Mouse (Mus musculus) ES-E14 (cell line): ENCODE measurements around the gene Myo1h. TPM values are rescaled to one million over a fixed set of nuclear protein-coding genes. Genes with fewer than 3 reads are reported as not detected.

ENCODE experiments used
- DNase-seq: peaks from one replicate; pipeline ENCODE4 v3.0.0-alpha.2; 2013; ENCODE audit warnings: low read depth, low spot score
- H3K27ac ChIP-seq: 2 replicates; pipeline ENCODE4 v1.5.1; 2012; ENCODE audit warnings: low read depth, mild to moderate bottlenecking, low read length, moderate library complexity, mixed read lengths; ENCODE audit not compliant: poor library complexity, insufficient read depth, severe bottlenecking
- H3K36me3 ChIP-seq: 2 replicates; pipeline ENCODE4 v1.6.1; 2012; ENCODE audit warnings: mild to moderate bottlenecking, low read length, moderate library complexity, mixed read lengths; ENCODE audit not compliant: control insufficient read depth, poor library complexity, insufficient read depth, severe bottlenecking
- H3K4me1 ChIP-seq, 2 experiments: fragments of 150-350 bp in 1 of 2; sonication (generic) in 1 of 2; 2 replicates each; pipeline ENCODE4 v1.6.1; 2012; ENCODE audit warnings: low read length in 2 of 2, mild to moderate bottlenecking in 1 of 2, mixed read lengths in 1 of 2; ENCODE audit not compliant: control insufficient read depth in 2 of 2, insufficient read depth in 2 of 2, poor library complexity in 1 of 2
- H3K4me3 ChIP-seq, 2 experiments: fragments of 150-350 bp in 1 of 2; sonication (generic) in 1 of 2; 2 replicates each; pipeline ENCODE4 v1.5.1; 2012; ENCODE audit warnings: low read length in 2 of 2, low read depth in 1 of 2, mild to moderate bottlenecking in 1 of 2, mixed read lengths in 1 of 2; ENCODE audit not compliant: insufficient read depth in 1 of 2, poor library complexity in 1 of 2, severe bottlenecking in 1 of 2
- H3K9ac ChIP-seq: 2 replicates; pipeline ENCODE4 v1.6.1; 2012; ENCODE audit warnings: low read depth, mild to moderate bottlenecking, low read length, mixed read lengths; ENCODE audit not compliant: poor library complexity, insufficient read depth, severe bottlenecking
- H3K9me3 ChIP-seq: fragments of 150-350 bp; sonication (generic); 2 replicates; pipeline ENCODE4 v1.6.1; 2012; ENCODE audit warnings: low read depth, mild to moderate bottlenecking, low read length; ENCODE audit not compliant: control insufficient read depth, insufficient read depth
- CHD2 ChIP-seq: IDR thresholded peaks from 2 replicates; pipeline ENCODE4 v1.6.1; 2014; ENCODE audit warnings: mild to moderate bottlenecking, low read depth, low read length, inconsistent platforms
- HCFC1 ChIP-seq: IDR thresholded peaks from 2 replicates; pipeline ENCODE4 v1.6.1; 2012; ENCODE audit warnings: low read length, inconsistent platforms, borderline replicate concordance; ENCODE audit not compliant: insufficient read depth
- MAFK ChIP-seq: IDR thresholded peaks from 2 replicates; pipeline ENCODE4 v1.6.1; 2014; ENCODE audit warnings: mild to moderate bottlenecking, low read depth, low read length, inconsistent platforms; ENCODE audit not compliant: insufficient read depth
- ZC3H11A ChIP-seq: IDR thresholded peaks from 2 replicates; pipeline ENCODE4 v1.6.1; 2012; ENCODE audit warnings: low read depth, mild to moderate bottlenecking, inconsistent platforms, low read length, borderline replicate concordance
- ZNF384 ChIP-seq: IDR thresholded peaks from 2 replicates; pipeline ENCODE4 v1.6.1; 2012; ENCODE audit warnings: low read depth, low read length, inconsistent platforms
- in situ Hi-C, 2 experiments: fragments of 600-800 bp; cut with MboI; formaldehyde crosslinking; loops; one replicate each; pipeline ENCODE4 v1.15.1; 2025; ENCODE audit warnings: low sequenced_read_pairs in 2 of 2, inconsistent platforms in 1 of 2; ENCODE audit not compliant: unreplicated experiment in 2 of 2
- total RNA-seq: library from RNA; depleted of rRNA; stranded (reverse); fragments of 300-350 nt; gene quantifications from 2 replicates; pipeline ENCODE4 v1.2.3, GENCODE M21; 2012; rRNA removed

Gene Myo1h
- total RNA-seq, 1 experiment: 5.6 TPM

DNA sequence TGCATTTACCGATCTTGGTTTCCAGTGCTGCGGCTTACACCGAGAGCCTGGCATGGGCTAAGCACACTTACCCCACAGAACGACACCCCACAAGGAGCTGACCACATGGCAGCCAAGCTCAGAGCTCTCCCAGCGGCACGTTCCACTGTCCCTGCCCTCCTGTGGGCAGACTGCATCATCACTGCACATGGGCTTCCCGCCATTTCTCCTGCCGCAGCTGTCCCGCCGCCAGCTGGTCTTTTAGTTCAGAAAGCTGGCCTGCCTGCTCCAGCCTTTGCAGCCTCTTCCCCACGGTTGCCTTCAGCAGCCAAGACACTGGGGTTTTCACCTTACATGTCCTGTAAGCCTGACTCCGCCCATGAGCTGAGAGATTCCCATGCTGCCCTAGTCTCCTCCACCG lies 121.5 kb downstream of the Myo1h start:
- Histone ChIP-seq H3K27ac (no peak overlapping the region), H3K4me1 (peaks cover 0 to 4% of the 10 kb centered on the region in 2 experiments; a peak in 1 of 4 replicates), H3K9me3 (no peaks in the 10 kb centered on the region), H3K9ac (no peak overlapping the region), H3K36me3 (peaks cover 77% of the 10 kb centered on the region), H3K4me3 (no peak overlapping the region)
- no peak for TF ChIP-seq MAFK
- in situ Hi-C loops: no loop called here
- no peak for DNase-seq

DNA sequence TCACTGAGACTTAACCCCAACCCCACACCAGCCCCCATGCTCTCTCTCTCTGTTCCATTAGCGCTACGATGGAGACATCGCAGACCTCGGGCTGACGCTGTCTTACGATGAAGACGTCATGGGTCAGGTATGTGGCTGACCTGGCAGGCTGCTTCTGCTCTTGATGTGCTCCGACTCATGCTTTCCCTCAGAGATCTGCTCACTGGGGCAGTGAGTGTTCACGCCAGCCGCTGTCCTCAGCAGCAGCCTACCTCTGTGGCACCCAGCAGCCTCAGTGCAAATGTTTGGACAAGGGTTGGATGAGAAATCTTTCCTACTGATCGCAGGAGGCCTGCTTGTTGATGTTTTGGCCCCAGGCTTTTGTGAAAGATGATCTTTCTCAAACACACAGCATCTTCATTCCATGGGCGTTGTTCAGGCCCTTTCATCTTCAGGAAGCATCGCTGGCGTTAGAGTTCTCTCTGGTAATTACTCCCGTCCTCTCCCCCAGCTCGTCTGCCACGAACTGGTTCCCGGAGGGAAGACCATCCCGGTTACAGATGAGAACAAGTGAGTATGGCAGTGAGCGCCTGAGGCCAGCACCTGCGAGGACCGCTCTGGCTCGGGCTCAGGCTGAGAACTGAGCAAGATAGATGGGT lies 123.5 kb downstream of the Myo1h start:
- H3K4me3 ChIP-seq: no peak overlapping the region
- no peak overlapping the region for H3K9ac ChIP-seq
- in situ Hi-C loops: no loop called here
- DNase-seq: no peak
- TF ChIP-seq ZC3H11A (no peak), ZNF384 (no peak), CHD2 (no peak), MAFK (no peak), HCFC1 (no peak)
- H3K9me3 ChIP-seq: no peaks in the 10 kb centered on the region
- H3K36me3 ChIP-seq: peaks cover 74% of the 10 kb centered on the region
- H3K27ac ChIP-seq: no peak overlapping the region
- peaks cover 0 to under 1% of the 10 kb centered on the region in 2 experiments; a peak in 1 of 4 replicates for H3K4me1 ChIP-seq

DNA sequence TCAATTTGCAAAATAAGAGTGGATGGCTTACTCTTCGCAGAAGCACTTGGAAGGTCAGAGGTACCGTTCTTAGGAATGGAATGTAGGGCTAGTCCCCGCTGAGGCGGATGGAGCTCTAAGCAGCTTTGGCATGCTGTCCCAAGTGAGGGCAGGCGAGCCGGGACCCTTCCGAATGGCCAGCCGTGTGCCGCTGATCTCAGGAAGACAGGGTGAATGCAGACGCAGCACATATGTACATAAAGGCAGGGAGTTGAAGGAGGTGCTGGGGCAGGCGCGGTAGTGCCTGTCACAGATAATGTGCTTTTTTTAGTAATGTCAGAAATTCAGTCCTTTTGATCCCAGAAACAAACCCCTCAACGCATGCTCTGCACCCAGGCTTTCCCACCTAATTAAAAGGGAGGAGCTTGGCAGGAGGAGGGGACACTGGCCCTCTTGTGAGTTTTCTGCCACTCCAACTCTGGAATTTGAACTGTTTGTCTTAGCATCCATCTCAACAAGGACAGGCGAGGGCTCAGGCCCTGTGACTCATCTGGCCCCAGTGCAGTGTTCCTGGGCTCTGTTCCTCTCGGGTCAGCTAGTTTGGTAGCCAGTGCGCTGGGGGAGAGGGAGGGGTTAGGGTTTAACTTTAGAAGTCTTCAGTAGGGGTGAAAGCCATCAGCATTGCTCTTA lies 124.2 kb downstream of the Myo1h start:
- TF ChIP-seq ZC3H11A (no peak), HCFC1 (no peak), MAFK (no peak), CHD2 (no peak), ZNF384 (no peak)
- no peak overlapping the region for H3K9ac ChIP-seq
- no peaks in the 10 kb centered on the region for H3K9me3 ChIP-seq
- H3K27ac ChIP-seq: no peak overlapping the region
- DNase-seq: no peak
- peaks cover 69% of the 10 kb centered on the region for H3K36me3 ChIP-seq
- H3K4me1 ChIP-seq: no peaks in the 10 kb centered on the region; a peak in 1 of 4 replicates
- in situ Hi-C loops: no loop called here
- H3K4me3 ChIP-seq: no peak overlapping the region

Other genes with a start within 250 kb of the Myo1h start
- gene Usp30, start 223.7 kb upstream of the Myo1h start, total RNA-seq: 15.8 and 21.4 TPM in 2 replicates
- 3.3 and 4.9 TPM in 2 replicates for gene Svop, start 197.6 kb upstream of the Myo1h start, total RNA-seq
- 26.7 and 32.6 TPM in 2 replicates for gene Alkbh2, start 160.9 kb upstream of the Myo1h start, total RNA-seq
- 67.9 and 71.6 TPM in 2 replicates for gene Ung, start 158.8 kb upstream of the Myo1h start, total RNA-seq
- gene Acacb, start 142.6 kb upstream of the Myo1h start, total RNA-seq: 10.5 and 16.9 TPM in 2 replicates
- gene Foxn4, start 15.4 kb upstream of the Myo1h start, total RNA-seq: 7.5 and 10.7 TPM in 2 replicates
- gene Kctd10, start 91.3 kb downstream of the Myo1h start, total RNA-seq: 54.4 and 94.6 TPM in 2 replicates
- gene Ube3b, start 91.4 kb downstream of the Myo1h start, total RNA-seq: 31.7 and 33.8 TPM in 2 replicates
- 11.0 and 16.3 TPM in 2 replicates for gene Mmab, start 154.9 kb downstream of the Myo1h start, total RNA-seq
- gene Mvk, start 155.1 kb downstream of the Myo1h start, total RNA-seq: 32.5 and 35.8 TPM in 2 replicates